Mouse (Mus musculus) left cerebral cortex, postnatal 10 days (tissue): ENCODE data around the gene Zkscan14. TPM values are rescaled to one million over a fixed set of nuclear protein-coding genes. Genes with fewer than 3 reads are reported as not detected.

ENCODE experiments used
- DNase-seq, 2 experiments: peaks; one replicate each; pipeline ENCODE4 v3.0.0; 2021 to 2022; ENCODE audit warnings: low spot score in 2 of 2, mixed read lengths in 1 of 2; ENCODE audit errors: extremely low spot score in 1 of 2
- intact Hi-C: fragments of 180-260 bp; cut with DNase I; formaldehyde crosslinking; loops from one replicate; pipeline ENCODE4 v1.15.1; 2025
- total RNA-seq, 2 experiments: library from RNA; stranded (reverse); gene quantifications; 2 replicates each; pipeline ENCODE4 v1.2.3; 2021

Gene Zkscan14
- total RNA-seq, 2 experiments from 2014 or later: 10.0 to 10.3 TPM

GRCm38 (mm10) chr5:145205041-145205440, 3.4 kb upstream of the Zkscan14 start:
- intact Hi-C loops: no loop called here
- DNase-seq: no peak

DNA sequence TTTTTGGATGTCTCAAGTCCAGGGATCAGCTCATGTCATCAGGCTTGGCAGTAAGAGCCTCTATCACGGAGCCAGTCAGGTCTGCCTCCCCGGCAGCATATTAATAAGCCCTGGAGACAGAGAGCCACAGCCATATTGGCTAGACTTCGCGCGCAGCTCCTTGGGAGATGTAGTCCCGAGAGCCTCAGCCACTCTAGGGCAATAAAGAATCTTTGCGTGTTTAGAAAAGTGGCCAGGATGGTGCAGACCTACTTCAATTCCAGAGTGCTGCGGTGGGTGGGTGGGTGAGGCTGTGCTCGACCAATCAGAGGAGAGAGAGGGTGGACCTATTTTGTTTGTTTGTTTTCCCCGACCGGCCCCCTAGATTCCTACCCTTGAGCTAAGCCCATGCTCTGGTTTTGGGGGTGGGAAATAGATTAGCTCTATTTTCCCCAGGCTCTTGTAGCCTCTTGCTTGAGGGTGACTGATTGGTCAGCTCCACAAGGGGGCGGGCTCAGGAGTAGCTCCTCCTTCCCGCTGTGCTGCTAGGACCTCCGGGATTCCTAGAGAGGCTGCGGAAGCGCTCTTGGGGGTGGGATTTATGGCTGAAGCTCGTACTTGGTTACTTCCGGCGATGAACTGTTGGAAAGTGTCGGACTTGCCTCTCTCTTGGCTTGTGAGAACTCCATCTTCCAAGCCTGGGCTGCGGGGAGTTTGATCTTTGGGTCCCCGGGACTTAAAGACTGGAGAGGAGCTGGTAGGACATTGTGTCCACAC, 2.4 kb upstream of the Zkscan14 start, which contains the start of gene Zkscan5:
Gene Zkscan5, plus strand, starts transcription at position 627 of the 756 bp plus-strand sequence.
- DNase-seq: peak; percentile 99
- intact Hi-C loops: no loop called here

DNA sequence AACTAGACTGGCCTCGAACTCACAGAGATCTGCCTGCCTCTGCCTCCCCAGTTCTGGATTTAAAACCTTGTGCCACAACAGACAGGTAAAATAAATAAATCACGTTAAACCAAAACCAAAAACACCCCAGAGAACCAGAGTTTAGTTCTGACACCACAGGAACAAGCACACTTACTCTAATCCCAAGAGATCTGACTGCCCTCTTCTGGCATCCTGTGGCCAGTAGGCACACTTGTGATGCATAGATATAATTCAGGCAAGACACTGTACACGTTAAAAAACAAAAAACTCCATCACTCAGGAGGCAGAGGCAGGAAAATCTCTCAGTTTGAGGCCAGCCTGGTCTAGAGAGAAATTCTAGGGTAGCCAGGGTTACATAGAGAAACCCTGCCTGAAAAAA, 778 bp upstream of the Zkscan14 start:
- intact Hi-C loops: no loop called here

DNA sequence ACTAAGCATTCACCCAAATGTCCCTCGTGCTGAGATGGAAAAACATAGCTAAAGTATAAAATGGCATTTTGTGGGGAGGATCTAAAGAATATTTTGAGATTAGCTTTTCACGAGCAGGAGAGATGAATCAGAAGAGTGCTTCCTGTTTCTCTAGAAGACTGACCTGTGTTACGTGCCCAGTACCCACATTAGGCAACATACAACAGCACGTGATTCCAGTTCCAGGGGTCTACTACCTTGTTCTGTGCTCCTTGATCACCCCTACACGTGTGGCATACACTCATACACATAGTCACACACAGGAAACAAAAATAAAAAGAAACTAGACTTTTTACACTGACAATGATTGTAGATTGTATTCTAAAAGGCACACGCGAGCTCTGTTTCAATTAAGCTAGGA, 1.3 kb downstream of the Zkscan14 start:
- intact Hi-C loops: no loop called here
- DNase-seq: no peak

More for the DNA sequence above, 778 bp upstream of the Zkscan14 start:
- no peak for DNase-seq

GRCm38 (mm10) chr5:145191962-145192361, 9.7 kb downstream of the Zkscan14 start, which contains the start of gene Atp5j2:
TSS of gene Atp5j2 (minus strand) at chr5:145192062.
- intact Hi-C loops: no loop called here
- DNase-seq: no peak

DNA sequence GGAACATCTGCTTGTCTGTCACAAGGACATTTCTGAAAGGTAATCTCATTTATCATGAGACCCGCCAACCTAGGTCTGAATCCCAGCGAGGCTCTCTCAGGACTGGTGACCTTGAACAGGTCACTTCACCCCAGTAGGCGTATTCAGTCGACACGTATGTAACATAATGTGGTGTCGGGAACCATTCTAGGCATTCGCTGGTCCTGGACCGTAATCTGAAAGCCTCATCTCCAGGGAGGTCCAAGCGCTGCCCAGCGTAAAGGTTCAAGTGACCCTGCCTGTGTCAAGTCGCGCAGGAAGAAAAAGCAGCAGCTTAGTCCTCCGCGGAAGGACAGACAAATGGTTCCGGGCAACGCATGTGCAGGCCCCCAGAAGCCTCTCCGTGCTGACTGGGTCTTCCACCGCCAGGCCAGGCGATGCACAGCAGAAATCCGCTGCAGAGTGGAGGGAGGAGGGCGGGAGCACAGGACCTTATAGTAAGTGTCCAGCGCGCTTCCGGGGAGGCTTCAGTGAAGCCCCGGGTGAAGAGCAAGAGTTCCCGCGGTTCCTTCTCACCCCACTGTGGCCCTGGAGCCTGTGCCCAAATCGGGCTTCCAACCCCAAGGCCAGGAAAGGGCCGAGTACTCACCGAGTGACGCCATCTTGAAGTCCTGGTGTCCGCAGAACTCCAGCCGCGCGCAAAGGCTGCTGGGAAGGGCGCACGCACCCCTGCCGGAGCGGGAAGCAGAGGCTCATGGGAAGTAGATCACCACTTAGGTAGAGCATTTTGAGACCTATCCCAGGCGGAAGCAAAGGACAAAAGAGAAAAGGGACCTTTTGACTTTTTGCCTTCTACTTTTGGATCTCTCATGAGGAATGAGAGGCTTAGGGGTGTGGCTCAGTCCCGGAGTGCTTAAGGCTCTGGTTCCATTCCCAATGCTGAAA, 10.5 kb downstream of the Zkscan14 start:
- intact Hi-C loops: no loop called here
- DNase-seq: peak; percentile 88 to 95

- intact Hi-C loops: no loop called here
- DNase-seq: no peak
Measured at GRCm38 (mm10) chr5:145190373-145190772, 11.3 kb downstream of the Zkscan14 start.

DNA sequence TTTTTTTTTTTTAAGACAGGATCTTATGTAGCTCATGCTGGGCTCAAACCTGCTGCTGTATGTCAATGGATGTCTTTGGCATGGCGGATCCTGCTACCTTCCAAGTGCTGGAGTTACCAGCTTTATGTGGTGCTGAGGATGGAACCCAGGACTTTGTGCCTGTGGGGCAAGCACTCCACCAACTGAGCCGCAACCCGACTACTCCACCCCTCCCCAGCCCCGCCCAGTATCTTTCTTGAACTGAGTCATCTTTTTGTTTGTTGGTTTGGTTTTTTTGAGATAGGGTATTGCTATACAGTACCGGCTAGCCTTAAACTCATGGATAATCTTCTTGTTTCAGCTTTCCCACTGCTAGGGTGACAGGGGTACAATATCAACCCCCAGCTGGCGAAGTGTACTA, 12.3 kb downstream of the Zkscan14 start:
- intact Hi-C loops: no loop called here
- DNase-seq: no peak

- intact Hi-C loops: no loop called here
- no peak for DNase-seq
Measured at GRCm38 (mm10) chr5:145185244-145185643, 16.4 kb downstream of the Zkscan14 start.

GRCm38 (mm10) chr5:145178461-145178980, 23.1 kb downstream of the Zkscan14 start:
- DNase-seq: no peak
- intact Hi-C loops: no loop called here

- no peak for DNase-seq
- intact Hi-C loops: loop anchor here (1.0 kb wide), 1 partner anchor 27 kb away; the partner anchor contains the start of genes Bud31 and Pdap1
Measured at GRCm38 (mm10) chr5:145167306-145167661, 34.4 kb downstream of the Zkscan14 start.

DNA sequence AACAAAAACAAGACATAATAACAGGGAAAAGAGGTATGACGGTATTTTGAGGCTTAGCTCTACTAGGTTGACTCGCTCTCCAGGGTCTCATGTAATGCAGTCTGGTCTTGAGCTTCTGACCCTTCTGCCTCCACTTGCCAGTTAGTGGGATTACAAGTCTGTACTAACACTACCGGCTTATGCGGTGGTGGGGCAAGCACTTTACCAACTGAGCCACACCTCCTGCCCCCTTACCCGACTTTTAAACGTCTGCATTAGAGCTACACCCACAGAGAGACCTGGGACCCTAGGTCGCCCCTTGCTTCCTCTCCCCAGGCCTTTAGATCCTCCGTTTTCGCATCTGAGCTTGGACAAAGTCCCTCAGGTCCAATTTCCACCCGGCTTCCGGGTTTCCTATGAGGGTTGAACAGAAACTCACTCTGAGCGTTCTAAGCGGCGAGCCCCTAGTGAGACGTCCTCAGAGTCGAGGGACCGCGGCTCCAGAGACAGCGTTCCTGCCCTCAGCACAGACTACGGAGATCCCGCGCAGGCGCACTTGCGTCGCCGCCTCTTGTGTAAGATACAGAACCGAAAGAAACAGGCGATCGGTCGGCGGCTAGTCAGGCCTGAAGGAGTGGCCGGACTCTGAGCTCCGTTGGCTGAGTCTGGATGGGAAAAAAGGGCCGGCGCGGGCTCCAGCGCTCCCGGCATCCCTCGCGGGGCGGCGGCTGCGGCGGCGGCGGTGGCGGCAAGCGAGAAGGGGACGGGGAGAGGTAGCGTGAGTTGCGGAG, 34.9 kb downstream of the Zkscan14 start, which contains the start of the genes Ptcd1 and Cpsf4:
Gene Ptcd1, minus strand, starts transcription at position 573 of the 770 bp plus-strand sequence.
Gene Cpsf4, plus strand, starts transcription at position 678 of the 770 bp plus-strand sequence.
- intact Hi-C loops: loop anchor here (1.0 kb wide), 1 partner anchor 26 kb away; the partner anchor contains the start of genes Bud31 and Pdap1
- peak; percentile 97 to 99 for DNase-seq

GRCm38 (mm10) chr5:145165184-145165583, 36.5 kb downstream of the Zkscan14 start:
- intact Hi-C loops: no loop called here
- no peak for DNase-seq

DNA sequence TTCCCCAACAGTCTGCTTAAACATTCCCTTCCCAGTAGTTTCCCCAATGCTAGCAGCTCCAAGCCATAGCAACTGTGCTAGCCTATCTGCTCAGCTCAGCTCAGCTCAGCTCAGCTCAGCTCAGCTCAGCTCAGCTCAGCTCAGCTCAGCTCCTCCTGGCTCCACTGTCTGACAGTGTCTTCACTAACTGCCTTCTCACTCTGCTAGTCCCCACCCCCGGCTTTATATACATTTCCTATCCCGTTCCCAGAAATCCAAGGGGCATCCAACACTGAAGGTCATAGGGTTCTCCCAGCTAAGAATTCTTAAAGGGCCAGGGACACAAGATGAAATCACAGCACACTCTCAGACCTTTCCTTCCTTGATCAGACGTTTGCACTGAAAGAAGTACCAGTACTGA, 37.0 kb downstream of the Zkscan14 start:
- DNase-seq: no peak
- intact Hi-C loops: no loop called here

DNA sequence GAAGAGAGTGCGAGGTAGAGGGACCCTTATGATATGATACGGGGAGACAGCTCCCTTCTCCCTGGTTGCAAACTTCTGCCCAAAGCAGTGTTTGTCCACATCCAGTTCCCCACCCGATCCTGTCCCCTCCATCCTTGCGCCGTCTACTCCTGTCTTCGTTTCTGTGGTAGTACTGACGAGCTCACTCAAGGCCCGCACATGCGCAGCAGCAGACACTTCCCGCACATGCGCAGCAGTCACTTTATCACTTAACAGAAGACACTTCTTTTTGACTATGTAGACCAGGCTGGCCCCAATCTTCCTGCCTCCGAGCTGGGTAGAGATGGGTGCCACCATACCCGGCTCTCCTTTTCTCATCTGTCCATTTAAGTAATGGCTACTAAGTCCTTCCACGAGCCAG, 40.3 kb downstream of the Zkscan14 start:
- DNase-seq: no peak
- intact Hi-C loops: no loop called here

DNA sequence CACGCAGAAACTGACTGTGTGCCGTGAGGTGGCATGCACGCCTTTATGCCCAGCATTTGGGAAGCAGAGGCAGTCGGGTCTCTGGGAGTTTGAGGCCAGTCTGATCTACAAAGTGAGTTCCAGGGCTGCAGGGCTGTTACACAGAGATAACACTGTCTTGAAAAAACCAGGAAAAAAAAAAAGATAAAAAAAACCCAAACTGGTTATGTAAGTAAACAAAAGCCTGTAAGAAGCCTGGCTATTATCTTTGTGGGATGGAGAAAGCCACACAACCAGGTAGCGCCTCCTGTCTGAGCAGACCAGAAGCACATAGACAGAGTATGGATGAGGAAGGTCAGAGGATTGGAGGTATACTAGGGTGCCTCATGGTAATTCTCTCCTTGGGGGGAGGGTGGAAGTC, 49.0 kb downstream of the Zkscan14 start:
- DNase-seq: no peak
- intact Hi-C loops: no loop called here

- no peak for DNase-seq
- intact Hi-C loops: no loop called here
Measured at GRCm38 (mm10) chr5:145149294-145149693, 52.4 kb downstream of the Zkscan14 start.

GRCm38 (mm10) chr5:145147748-145148147, 53.9 kb downstream of the Zkscan14 start:
- DNase-seq: no peak

More at GRCm38 (mm10) chr5:145147748-145148147, 53.9 kb downstream of the Zkscan14 start:
- intact Hi-C loops: no loop called here
